Mouse (Mus musculus) stomach, embryonic 14.5 days (tissue): Measurements from ENCODE around the gene Slc6a11. TPM values are rescaled to one million over a fixed set of nuclear protein-coding genes. Genes with fewer than 3 reads are reported as not detected.

Experiments
- ATAC-seq: fragments of 200-750 bp; cut with Nextera tagmentation; 2 replicates; pipeline ENCODE4 v1.8.0; 2017; ENCODE audit warnings: low read depth, moderate TSS enrichment; ENCODE audit not compliant: insufficient number of reproducible peaks, insufficient read depth, low FRiP score
- H3K27ac ChIP-seq: fragments of 300-500 bp; sonication (generic); 2 replicates; pipeline ENCODE4 v1.5.1; 2014; ENCODE audit warnings: mild to moderate bottlenecking, low read length, moderate library complexity, mixed read lengths
- H3K27me3 ChIP-seq: fragments of 300-500 bp; sonication (generic); 2 replicates; pipeline ENCODE4 v1.6.1; 2014; ENCODE audit warnings: low read length, control low read depth, mixed read lengths; ENCODE audit not compliant: control insufficient read depth, insufficient read depth
- H3K36me3 ChIP-seq: fragments of 300-500 bp; sonication (generic); 2 replicates; pipeline ENCODE4 v1.6.1; 2014; ENCODE audit warnings: mild to moderate bottlenecking, control low read depth, low read length, moderate library complexity, mixed read lengths; ENCODE audit not compliant: control insufficient read depth, insufficient read depth
- H3K4me1 ChIP-seq: fragments of 300-500 bp; sonication (generic); 2 replicates; pipeline ENCODE4 v1.6.1; 2014; ENCODE audit warnings: low read length, control low read depth, mixed read lengths; ENCODE audit not compliant: control insufficient read depth, insufficient read depth
- H3K4me2 ChIP-seq: fragments of 300-500 bp; sonication (generic); replicated peaks from 2 replicates; pipeline ENCODE4 v1.6.1; 2014; ENCODE audit warnings: low read depth, low read length, control low read depth
- H3K4me3 ChIP-seq: fragments of 300-500 bp; sonication (generic); 2 replicates; pipeline ENCODE4 v1.5.1; 2014; ENCODE audit warnings: low read depth, low read length, control low read depth
- H3K9ac ChIP-seq: fragments of 300-500 bp; sonication (generic); replicated peaks from 2 replicates; pipeline ENCODE4 v1.6.1; 2014; ENCODE audit warnings: low read depth, mild to moderate bottlenecking, control low read depth, low read length, moderate library complexity, mixed read lengths
- H3K9me3 ChIP-seq: fragments of 300-500 bp; sonication (generic); 2 replicates; pipeline ENCODE4 v1.6.1; 2016; ENCODE audit warnings: low read depth, low read length, control low read depth; ENCODE audit not compliant: control insufficient read depth
- WGBS: fragments of 180-500 bp; shearing (Covaris S2); extraction: QIAGEN DNeasy Blood & Tissue Kit; methylation state at CpG from one replicate; pipeline ENCODE4 v1.1.7; 2014; 5-methylcytosine and 5-hydroxymethylcytosine counted together
- polyA plus RNA-seq: library from polyadenylated mRNA; unstranded; fragments of >200 nt; fragmentation: Nextera tagmentation; extraction: Ambion mirVana; gene quantifications from 2 replicates; pipeline ENCODE4 v1.2.1, GENCODE M21; 2014

Slc6a11 gene
- polyA plus RNA-seq, 1 experiment from 2014 or later, result 0.42 TPM

DNA sequence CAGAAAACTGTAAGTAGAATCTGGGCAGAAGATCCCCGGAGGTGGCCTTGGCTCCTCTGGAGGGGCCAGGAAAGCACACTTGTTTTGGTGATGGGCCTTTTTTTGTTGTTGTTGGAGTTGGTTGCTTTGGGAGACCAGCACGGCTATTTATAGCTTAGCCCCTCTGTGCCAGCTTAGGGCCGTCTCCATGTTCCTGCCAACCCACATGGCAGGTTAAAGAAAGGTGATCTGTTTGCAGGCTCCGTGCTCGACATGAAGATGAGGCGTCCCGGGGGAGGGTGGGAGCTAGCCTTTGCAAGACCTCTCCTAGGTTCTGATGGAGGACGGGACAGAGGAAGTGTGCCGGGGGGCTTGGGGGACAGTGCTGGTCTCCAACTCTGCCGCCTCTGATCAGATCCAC, 24.7 kb downstream of the Slc6a11 start:
- H3K9ac ChIP-seq, result no peak overlapping the region
- H3K9me3 ChIP-seq, result no peaks in the 10 kb centered on the region
- no peaks in the 10 kb centered on the region for H3K36me3 ChIP-seq
- no peaks in the 10 kb centered on the region for H3K4me1 ChIP-seq
- H3K4me2 ChIP-seq, result no peak overlapping the region
- no peak overlapping the region for H3K4me3 ChIP-seq
- no peak overlapping the region for H3K27ac ChIP-seq
- H3K27me3 ChIP-seq, result no peaks in the 10 kb centered on the region
- 81% methylated on average over 10 of the region's 10 CpGs for WGBS
- ATAC-seq, result no peak

DNA sequence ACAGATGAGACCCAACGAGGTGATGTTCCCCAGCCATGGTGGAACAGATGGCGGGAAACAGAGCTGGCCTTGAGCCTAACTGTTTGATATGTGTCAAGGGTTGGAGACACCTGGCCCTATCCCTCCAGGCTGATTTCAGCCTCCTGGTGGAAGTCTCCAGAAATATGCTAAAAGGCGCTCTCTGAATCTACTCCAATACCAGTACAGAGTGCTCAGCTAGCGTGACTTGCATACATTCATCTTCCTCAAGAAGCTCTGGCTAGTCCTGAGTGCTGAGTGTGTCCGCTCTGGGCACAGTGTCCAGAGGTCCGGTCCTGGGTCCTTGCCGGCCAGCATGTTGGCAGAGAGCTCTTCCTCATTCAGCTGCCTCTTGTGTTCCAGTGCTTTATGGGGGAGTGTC, 27.8 kb downstream of the Slc6a11 start:
- ATAC-seq, result no peak
- Histone ChIP-seq H3K4me1 (no peaks in the 10 kb centered on the region), H3K27ac (no peak overlapping the region), H3K4me3 (no peak overlapping the region), H3K27me3 (no peaks in the 10 kb centered on the region), H3K9ac (no peak overlapping the region), H3K4me2 (no peak overlapping the region), H3K36me3 (no peaks in the 10 kb centered on the region), H3K9me3 (no peaks in the 10 kb centered on the region)
- WGBS, result 83% methylated on average over 7 of the region's 7 CpGs

DNA sequence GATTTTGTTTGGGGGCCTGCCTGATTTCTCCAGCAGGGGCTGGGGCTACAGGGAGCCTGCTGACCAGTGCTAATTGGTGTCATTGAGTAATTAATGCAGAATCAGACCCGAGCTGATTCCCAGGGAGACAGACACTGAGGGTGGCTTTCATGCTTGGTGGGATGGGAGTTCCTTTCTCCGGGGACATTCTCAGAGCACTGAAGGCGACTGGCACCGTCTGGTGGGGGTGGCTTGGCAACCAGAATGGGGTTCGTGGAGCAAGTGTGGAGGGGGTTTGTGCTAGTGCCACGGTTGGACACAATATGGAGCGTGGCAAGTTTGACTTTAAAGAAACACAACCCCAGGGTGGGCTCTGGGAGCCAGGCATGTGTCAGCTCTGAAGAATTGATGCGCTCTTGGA, 29.7 kb downstream of the Slc6a11 start:
- H3K9ac ChIP-seq, result no peak overlapping the region
- H3K4me3 ChIP-seq, result no peak overlapping the region
- H3K27ac ChIP-seq, result no peak overlapping the region
- H3K27me3 ChIP-seq, result no peaks in the 10 kb centered on the region
- no peaks in the 10 kb centered on the region for H3K36me3 ChIP-seq
- no peaks in the 10 kb centered on the region for H3K4me1 ChIP-seq
- no peak for ATAC-seq
- H3K9me3 ChIP-seq, result no peaks in the 10 kb centered on the region
- H3K4me2 ChIP-seq, result no peak overlapping the region
- WGBS, result 76% methylated on average over 8 of the region's 8 CpGs

DNA sequence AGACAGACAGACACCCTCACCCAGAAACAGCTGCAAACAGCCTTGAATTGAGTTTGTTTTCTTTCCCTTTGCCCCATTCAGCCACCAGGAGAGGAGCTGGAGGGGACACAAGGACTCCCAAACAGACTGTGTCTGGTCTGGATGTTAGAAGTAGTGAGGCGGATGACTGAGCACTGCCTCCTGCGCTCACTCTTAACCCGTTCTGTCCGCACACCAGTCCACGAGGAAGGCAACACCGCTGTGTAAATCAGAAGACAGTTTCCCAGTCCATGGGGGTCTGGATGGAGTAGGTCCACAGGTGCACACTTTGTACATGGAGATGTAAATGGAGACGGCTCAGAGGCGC, 43.0 kb downstream of the Slc6a11 start:
- Histone ChIP-seq H3K27me3 (no peaks in the 10 kb centered on the region; the same call in 1 of the 2 replicates), H3K4me2 (no peak overlapping the region), H3K27ac (no peak overlapping the region), H3K9ac (no peak overlapping the region), H3K36me3 (no peaks in the 10 kb centered on the region), H3K9me3 (no peaks in the 10 kb centered on the region), H3K4me1 (no peaks in the 10 kb centered on the region), H3K4me3 (no peak overlapping the region)
- WGBS, result 6% methylated on average over 8 of the region's 8 CpGs
- ATAC-seq, result no peak

DNA sequence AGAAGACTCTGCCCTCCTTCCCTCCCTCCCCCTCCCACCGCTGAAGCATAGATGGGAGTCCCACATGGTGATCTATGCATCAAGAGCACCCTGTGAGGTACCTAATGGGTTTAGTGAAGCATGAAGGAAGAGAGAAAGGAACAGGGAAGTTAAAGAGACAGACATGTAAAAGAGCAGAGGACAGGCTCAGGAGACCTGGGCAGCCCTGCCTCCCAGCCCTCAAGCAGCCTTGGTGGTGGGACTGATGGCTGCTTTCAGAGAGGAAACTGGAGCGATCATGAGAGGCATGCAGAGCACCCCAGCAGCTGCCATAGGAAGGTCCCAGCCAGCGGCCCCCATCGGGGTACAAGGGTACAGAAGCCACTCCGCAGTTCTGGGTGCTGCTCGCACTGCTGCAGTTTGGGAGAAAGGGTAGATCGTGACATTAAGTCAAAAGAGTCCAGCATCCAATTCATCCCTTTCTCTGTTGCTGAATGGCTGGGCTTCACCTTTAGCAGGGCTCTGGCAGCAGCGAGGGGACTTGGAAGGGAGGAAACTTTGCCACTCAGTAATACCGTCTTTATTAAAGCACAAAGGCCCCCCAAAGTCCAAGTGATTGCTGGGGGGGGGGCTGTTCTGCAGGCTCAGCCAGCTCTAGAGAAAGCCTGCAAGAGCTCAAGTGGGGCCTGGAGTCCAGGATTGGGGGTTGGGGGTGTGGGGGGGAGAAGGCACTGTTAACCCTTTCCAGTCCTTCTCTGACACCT, 43.5 kb downstream of the Slc6a11 start:
- Histone ChIP-seq H3K27ac (no peak overlapping the region), H3K36me3 (no peaks in the 10 kb centered on the region), H3K9me3 (no peaks in the 10 kb centered on the region), H3K4me1 (no peaks in the 10 kb centered on the region), H3K27me3 (no peaks in the 10 kb centered on the region; the same call in 1 of the 2 replicates), H3K9ac (no peak overlapping the region), H3K4me3 (no peak overlapping the region), H3K4me2 (no peak overlapping the region)
- no peak for ATAC-seq
- 11% methylated on average over 9 of the region's 9 CpGs for WGBS

DNA sequence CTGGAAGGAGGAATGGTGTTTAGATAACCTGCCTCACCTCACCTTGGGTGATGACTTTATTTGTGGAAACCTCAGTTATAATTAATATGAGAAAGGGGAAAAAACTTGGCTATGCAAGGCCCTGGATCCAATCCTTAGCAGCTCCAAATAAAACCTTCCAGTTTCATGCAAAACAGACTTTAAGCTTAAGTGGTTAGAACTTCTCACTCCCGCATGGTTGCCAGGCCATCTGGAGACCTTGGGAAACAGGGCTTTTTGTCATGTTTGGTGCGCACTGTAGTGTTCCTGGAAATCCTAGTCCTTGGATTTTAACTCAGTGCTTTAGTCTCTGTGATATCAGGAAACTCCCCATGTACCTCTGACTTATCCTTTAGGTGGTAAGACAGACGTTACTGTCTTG, 47.1 kb downstream of the Slc6a11 start:
- no peaks in the 10 kb centered on the region for H3K9me3 ChIP-seq
- H3K36me3 ChIP-seq, result no peaks in the 10 kb centered on the region
- H3K4me1 ChIP-seq, result no peaks in the 10 kb centered on the region
- no peak overlapping the region for H3K4me3 ChIP-seq
- no peak for ATAC-seq
- no peak overlapping the region for H3K9ac ChIP-seq
- H3K4me2 ChIP-seq, result no peak overlapping the region
- no peak overlapping the region for H3K27ac ChIP-seq
- WGBS, result 75% methylated on average over 3 of the region's 3 CpGs
- H3K27me3 ChIP-seq, result no peaks in the 10 kb centered on the region; the same call in 1 of the 2 replicates

DNA sequence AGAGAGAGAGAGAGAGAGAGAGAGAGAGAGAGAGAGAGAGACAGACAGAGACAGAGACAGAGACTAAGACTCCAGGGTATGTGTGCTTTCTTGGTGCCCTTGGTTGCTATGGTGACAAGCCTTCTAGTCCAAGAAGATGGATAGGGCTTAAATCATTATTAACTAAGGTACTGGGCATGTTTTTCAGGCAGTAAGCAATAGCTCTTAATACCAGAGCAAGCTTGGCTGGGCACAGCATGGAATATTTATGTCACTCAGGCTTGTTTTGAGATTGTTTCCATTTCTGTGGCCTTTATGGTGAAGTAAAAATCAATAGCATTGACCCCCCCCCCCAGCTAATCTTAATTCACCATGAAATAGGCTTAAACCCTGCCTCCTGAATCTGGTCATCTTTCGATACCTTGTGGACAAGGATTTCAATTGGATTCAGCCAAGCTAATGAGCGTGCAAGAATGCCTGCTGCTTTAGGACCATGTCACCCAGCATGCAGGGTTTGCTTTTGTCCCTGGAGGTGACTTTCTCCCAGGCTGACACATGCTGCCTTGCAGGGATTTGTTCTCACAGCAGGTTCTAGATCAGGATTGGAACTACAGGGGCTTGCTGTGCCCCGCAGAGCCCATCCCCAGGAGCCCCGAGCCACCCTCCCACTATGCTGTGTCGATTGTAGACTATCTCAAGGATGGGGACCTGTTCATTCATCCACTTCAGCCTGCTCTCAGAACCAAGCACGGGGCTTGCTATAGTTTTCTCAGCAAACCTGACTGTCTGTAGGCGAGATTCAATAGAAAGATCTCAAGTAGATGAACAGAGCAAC, 51.5 kb downstream of the Slc6a11 start:
- Histone ChIP-seq H3K27ac (no peak overlapping the region), H3K4me1 (no peaks in the 10 kb centered on the region), H3K9ac (no peak overlapping the region), H3K4me3 (no peak overlapping the region), H3K4me2 (no peak overlapping the region), H3K36me3 (no peaks in the 10 kb centered on the region), H3K9me3 (no peaks in the 10 kb centered on the region), H3K27me3 (no peaks in the 10 kb centered on the region)
- ATAC-seq, result no peak
- WGBS, result 73% methylated on average over 7 of the region's 7 CpGs

DNA sequence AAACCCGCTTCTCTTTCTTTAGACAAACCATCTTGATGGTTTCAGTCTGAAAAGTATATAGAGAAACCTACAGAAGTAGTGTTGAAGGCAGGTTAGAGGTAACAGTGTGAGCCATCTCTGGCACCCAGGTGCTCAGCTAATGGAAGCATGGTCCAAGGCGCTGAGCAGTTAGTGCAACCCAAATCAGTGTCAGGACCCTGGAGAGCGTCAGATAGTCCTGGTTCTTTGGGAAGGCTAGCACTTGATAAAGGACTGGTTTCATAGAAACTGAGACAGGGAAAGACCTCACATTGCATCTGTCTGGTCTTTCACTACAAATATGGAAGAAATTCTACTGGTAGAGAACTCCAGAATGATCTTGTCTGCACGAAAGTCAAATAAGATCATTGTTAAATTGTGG, 56.1 kb downstream of the Slc6a11 start:
- H3K36me3 ChIP-seq, result no peaks in the 10 kb centered on the region
- H3K4me3 ChIP-seq, result no peak overlapping the region
- H3K4me1 ChIP-seq, result no peaks in the 10 kb centered on the region
- no peak for ATAC-seq
- WGBS, result 42% methylated on average over 4 of the region's 4 CpGs
- no peaks in the 10 kb centered on the region for H3K27me3 ChIP-seq
- no peak overlapping the region for H3K9ac ChIP-seq
- no peak overlapping the region for H3K27ac ChIP-seq
- H3K9me3 ChIP-seq, result no peaks in the 10 kb centered on the region
- H3K4me2 ChIP-seq, result no peak overlapping the region
